Mouse (Mus musculus) kidney, postnatal 10 days (tissue): ENCODE results near the gene Slc35f5.

Experiments
- DNase-seq: peaks from one replicate; pipeline ENCODE4 v3.0.0; 2021; ENCODE audit warnings: mixed read lengths

The Slc35f5 gene

DNA sequence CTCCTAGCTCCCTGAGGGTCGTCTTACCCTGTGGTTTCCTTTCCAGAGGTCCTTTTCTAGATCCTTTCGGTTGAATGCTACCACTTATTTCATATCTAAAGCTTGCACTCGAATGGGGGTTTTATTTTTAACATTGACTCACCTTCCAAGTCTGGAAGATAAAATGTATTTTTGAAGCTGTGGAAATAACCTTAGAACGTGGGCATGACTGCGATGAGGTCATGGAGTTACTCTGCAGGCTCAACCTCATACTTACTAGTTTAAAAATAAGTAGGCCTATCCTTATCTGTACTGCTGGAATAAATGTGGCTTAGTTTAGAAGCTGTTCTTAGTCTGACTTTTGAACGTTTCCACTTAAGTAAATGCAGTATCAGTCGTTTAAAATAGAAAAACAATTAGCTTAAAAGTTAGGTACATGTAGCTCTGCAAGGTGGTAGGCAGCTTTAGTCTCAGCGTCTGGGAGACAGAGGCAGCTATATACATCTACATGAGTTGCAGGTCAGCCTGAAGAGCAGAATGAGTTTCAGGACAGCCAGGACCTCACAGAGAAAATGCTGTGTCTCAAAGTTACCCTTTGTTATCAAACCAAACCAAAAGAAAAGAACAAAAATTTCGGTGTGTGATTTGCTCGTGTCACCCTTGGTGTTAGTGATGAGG is 15.2 kb downstream of the Slc35f5 start:
- DNase-seq = no peak

DNA sequence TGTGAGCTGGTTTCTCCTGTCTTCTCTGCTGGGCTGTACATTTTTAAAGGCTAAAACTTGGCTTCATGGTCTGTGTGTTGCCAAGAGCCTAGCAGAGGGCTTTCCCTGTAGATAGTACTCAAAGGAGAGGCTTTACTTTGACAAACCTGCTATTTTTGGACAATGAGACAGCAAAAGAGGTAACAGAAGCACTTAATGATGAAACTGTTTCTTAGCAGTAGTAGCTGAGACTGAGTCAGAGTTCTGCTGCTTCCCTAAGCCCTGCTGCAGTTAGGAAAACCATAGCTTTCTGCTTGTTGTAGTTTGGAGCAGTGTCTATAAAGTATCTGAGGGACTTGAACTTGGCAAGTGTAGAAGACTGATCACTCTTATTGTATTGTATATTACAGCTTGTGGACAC is 16.6 kb downstream of the Slc35f5 start:
- no peak for DNase-seq

DNA sequence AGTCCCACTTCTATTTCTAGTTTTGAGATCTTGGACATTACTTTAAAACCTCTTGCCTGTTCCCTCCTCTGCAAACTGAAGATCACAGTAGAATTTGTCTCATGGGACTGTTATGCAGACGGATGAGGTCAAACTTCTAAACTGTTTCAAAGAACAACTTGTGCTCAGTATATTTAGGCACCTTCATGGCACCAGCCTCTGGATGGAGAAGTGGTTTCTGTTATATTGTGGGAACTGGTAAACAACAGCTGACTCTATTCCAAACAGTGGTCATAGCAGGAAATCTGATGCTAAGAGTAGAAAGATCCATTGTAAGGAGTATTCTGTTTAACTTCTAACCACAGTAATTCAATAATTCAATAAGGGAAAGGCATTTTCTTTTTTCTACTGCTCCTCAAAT is 17.7 kb downstream of the Slc35f5 start:
- DNase-seq = no peak

DNA sequence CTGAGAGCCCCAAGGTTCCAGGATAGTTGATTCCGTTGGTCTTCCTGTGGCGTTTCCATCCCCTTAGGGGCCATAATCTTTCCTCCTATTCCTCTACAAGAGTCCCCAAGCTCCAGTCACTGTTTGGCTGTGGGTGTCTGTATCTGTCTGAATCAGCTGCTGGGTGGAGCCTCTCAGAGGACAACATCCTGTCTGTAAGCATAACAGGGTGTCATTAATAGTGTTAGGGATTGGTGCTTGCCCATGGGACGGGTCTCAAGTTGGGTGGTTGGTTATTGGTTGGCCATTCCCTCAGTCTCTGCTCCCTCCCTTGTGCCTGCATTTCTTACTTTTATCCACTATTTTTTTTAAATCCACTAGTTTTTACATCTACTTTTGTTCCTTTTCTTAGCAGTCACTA is 20.7 kb downstream of the Slc35f5 start:
- no peak for DNase-seq

DNA sequence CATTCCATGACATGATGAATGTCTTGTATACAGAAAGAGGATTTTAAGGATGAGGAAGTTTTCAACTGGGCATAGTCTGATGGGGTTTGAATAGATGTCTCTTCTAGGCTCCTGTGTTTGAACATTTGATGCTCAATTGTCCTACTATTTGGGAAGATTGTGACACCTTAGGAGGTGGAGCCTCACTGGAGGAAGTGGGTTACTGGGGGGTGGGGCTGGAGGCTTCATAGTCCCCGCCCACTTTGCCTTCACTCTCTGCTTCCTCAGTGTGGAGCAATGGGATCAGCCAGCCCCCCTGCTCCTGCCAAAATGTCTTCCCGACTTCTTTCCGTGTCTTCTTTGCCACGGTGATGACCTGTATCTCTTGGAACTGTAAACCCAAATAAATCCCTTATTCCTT is 43.2 kb downstream of the Slc35f5 start:
- DNase-seq = no peak

DNA sequence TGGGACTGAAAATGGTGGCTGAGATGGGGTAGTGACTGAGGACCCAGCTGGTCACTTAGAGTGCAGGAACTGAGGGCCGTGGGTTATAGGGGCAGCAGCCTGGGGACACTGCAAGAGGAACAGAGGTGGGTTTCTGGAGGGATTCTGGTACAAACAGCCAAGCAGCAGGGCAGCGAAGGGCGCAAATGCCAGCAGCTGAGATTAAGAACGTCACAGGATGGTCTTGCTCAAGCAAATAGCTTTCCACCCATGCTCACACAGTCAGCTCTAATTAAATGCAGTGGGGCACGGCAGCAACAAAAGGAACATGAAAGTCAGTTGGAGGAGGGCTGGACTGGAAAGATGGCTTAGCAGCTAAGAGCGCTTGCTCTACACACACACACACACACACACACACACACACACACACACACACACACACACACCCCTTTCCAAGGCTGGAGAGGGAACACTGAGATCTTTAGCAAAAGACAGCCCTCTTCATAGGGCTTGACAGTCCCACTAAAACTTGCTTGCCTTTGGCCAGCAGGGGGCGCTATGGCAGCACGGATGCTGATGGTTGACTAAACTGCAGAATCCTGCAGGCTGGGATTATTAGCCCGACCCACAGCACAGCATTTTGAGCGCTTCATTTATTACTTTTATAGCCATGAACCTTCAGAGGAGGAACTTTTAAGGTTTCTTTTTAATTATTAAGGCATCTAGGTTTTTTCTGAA is 46.9 kb downstream of the Slc35f5 start:
- DNase-seq = peak; percentile 94

DNA sequence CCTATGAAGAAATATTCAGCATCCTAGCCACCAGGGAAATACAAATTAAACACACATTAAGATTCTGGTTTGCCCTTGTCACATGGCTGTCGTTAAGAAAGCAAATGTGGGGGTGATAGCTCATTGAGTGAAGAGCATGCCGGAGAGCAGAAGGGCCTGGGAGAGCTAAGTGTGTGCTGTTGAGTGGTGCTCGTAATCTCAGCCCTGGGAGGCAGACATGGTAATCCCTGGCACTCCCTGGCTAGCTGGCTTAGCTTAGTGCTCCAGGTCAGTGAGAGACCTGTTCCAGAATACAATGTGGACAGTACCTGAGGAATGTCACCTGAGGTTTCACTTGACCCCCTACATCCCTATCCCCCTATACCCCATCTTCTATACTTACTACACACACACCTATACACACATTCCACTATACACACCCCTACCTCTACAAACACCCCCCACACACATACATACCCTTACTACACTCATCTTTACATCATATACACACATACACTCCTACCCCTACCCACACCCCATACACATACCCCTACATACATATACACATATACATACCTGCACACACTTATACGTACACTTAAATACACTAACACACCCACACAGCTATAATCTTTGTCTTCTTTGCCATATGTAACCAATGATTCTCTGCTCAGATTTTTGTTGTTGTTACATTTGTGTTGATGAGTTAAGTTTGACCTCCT is 64.1 kb downstream of the Slc35f5 start:
- DNase-seq = no peak

DNA sequence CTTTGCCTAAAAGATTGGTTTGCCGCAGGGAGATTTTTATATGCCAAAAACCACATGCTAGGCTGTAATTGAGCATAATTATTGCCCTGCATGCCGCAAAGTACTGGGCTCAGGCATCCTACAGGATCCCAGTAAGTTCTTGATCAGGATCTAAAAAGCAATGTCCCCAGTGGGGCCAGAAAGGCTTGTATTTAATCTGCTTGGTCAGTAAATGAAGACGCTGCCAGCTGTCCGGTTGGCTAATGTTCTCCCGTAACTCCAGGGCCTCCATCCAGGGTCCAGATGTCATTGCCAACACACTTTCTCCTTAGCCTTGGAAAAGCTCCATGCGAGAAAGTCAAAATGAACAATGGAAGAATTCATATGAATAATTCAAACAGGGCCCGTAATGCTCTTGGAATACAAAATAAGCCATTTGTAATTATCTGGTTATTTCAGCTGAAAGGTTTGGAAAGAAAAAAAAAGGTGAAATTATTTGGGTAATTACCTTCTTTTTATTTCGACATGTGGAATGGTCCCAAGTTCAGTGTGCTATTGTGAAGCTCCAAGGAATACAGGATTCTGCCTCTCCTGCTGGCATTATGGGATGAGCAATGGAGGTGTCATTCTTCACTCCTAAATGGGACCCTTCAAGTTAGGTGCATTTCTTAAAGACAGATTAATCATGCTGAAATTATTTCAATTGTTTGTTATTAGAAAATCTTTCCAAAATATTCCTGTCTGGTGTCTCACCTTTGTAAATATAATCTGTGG is 79.3 kb downstream of the Slc35f5 start:
- no peak for DNase-seq

DNA sequence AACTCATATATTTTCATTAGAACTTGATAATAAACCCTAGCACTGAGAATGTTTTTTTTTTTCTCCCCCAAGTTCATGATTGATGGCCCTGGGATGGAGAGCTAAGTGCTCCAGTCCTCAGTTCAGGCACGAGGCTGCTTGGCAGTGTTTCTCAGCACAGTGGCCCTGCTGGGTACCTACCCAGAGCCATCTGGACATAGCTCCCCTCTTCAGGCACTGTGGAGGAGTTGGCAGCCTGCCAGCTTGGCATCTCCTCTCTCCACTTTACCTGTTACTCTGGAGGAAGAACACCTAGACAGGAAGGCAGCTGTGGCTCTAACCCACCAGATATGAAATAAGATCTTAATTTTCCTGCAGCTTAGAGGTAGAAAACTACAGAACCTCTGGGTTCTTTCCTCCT is 83.2 kb downstream of the Slc35f5 start:
- DNase-seq = peak; percentile 10
